Comparison of ENCODE assay signal across 8 mouse cellular contexts in the genomic region with DNA sequence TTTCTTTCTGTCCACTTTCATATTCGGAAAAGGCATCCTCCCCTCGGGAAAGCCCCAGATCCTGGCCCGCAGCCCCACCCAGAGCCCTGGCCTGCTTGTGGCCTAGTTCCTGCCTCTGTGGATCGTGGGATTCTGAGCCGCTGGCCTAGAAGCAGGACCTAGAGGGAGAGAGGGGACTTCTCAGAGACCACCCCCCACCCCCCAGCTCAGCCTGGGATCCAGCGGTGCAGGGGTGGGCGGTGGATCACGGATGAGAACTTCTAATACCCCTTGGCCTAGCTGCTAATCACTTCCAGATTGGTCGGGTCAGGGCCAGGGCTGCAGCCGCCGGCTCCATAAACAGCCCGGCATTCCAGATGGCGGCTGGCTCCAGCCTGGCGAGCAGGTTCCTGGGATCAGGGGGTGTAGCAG. TPM values are rescaled to one million over a fixed set of nuclear protein-coding genes. Genes with fewer than 3 reads are reported as not detected.
A peak's percentile ranks its signal among the peaks of the same experiment; 100 is the strongest.
DNase-seq lines count a peak whose midpoint lies in the region; ATAC-seq and TF ChIP-seq lines count a peak whose summit lies in the region.

No protein-coding gene starts in this region.

- TF ChIP-seq POLR2A in kidney, adult 2 months (IDR thresholded peaks at IDR 0.05; ENCODE audit: low read depth, low read length), result no peak
- no peak for TF ChIP-seq POLR2A in limb, embryonic 14.5 days (IDR thresholded peaks at IDR 0.05; ENCODE audit: borderline replicate concordance, extremely low read depth, insufficient read depth, insufficient read length)

- no peaks in the 10 kb centered on the region for H3K9me3 ChIP-seq in heart, embryonic 13.5 days
- no peaks in the 10 kb centered on the region for H3K9me3 ChIP-seq in limb, embryonic 14.5 days (ENCODE audit: control insufficient read depth, low read length)

- peak overlapping the region; percentile 72 for H3K27ac ChIP-seq in kidney, adult 2 months (ENCODE audit: insufficient read depth, low read depth, low read length)
- H3K27ac ChIP-seq in heart, embryonic 13.5 days (replicated peaks), result peak overlapping the region; percentile 83
- peak overlapping the region; percentile 65 for H3K27ac ChIP-seq in limb, embryonic 14.5 days (replicated peaks; ENCODE audit: low read depth, low read length)

- 63% methylated on average over 14 of the region's 14 CpGs for WGBS in kidney, adult 2 months
- WGBS in heart, embryonic 13.5 days, result 30% methylated on average over 14 of the region's 14 CpGs
- 15% methylated on average over 14 of the region's 14 CpGs for WGBS in limb, embryonic 14.5 days

- no peak for TF ChIP-seq CTCF in kidney, adult 2 months (conservative IDR thresholded peaks at IDR 0.05; ENCODE audit: insufficient read depth, insufficient read length, low read depth, low read length)

- DNase-seq in kidney, adult 2 months, result peak; percentile 51
- DNase-seq in kidney, adult 9 months, result no peak
- DNase-seq in embryo, embryonic 11 days, result peak; percentile 91
- DNase-seq in limb, embryonic 14.5 days (ENCODE audit: low spot score), result peak; percentile 70
- DNase-seq in adrenal gland, postnatal 4 days (ENCODE audit: low spot score in 2 of 2), result no peak
- no peak for DNase-seq in right cerebral cortex, postnatal 14 days

- no peak for ATAC-seq in heart, embryonic 13.5 days (ENCODE audit: extremely low read depth, insufficient number of reproducible peaks, low FRiP score, low TSS enrichment)
- peak; percentile 46; the same call in 1 of the 2 replicates for ATAC-seq in limb, embryonic 14.5 days (ENCODE audit: low FRiP score, low read depth)
- ATAC-seq in inflammation-experienced regulatory T-cells, adult 6 months, result no peak

- H3K9ac ChIP-seq in heart, embryonic 13.5 days, result peak overlapping the region; percentile 58
- no peak overlapping the region; the same call in 1 of the 2 replicates for H3K9ac ChIP-seq in limb, embryonic 14.5 days (ENCODE audit: low read depth, low read length, severe bottlenecking)

- no peak overlapping the region for H3K4me3 ChIP-seq in kidney, adult 2 months (ENCODE audit: insufficient read depth, low read depth, low read length)
- H3K4me3 ChIP-seq in heart, embryonic 13.5 days, result no peak overlapping the region
- H3K4me3 ChIP-seq in limb, embryonic 14.5 days (replicated peaks; ENCODE audit: low read length), result no peak overlapping the region

- no peaks in the 10 kb centered on the region for H3K27me3 ChIP-seq in kidney, adult 2 months (replicated peaks; ENCODE audit: control insufficient read depth, insufficient read depth, low read length)
- H3K27me3 ChIP-seq in heart, embryonic 13.5 days (replicated peaks), result 0 out of 2 replicates have a peak, but pooled peaks cover 4% of the 10 kb centered on the region
- no peaks in the 10 kb centered on the region for H3K27me3 ChIP-seq in limb, embryonic 14.5 days (ENCODE audit: control insufficient read depth, insufficient read depth, low read length)

- no peak overlapping the region for H3K4me2 ChIP-seq in heart, embryonic 13.5 days
- H3K4me2 ChIP-seq in limb, embryonic 14.5 days (replicated peaks; ENCODE audit: low read depth, low read length, severe bottlenecking), result peak overlapping the region; percentile 24

- 0 out of 2 replicates have a peak, but pooled peaks cover 2% of the 10 kb centered on the region for H3K4me1 ChIP-seq in kidney, adult 2 months (ENCODE audit: control insufficient read depth, insufficient read depth, low read length)
- peaks cover 59% of the 10 kb centered on the region for H3K4me1 ChIP-seq in heart, embryonic 13.5 days
- H3K4me1 ChIP-seq in limb, embryonic 14.5 days (ENCODE audit: control insufficient read depth, insufficient read depth, low read length), result peaks cover 53% of the 10 kb centered on the region

- H3K36me3 ChIP-seq in kidney, adult 2 months (ENCODE audit: control insufficient read depth, insufficient read depth, low read length), result no peaks in the 10 kb centered on the region
- no peaks in the 10 kb centered on the region for H3K36me3 ChIP-seq in heart, embryonic 13.5 days
- H3K36me3 ChIP-seq in limb, embryonic 14.5 days (ENCODE audit: control insufficient read depth, insufficient read depth, low read length), result no peaks in the 10 kb centered on the region

RNA-seq across cellular contexts. Expression of gene Ube2v1, which starts 36.1 kb away (rescaled TPM):
- 108 and 114 TPM in 2 replicates for polyA plus RNA-seq in kidney, adult 2 months (2012; rRNA removed)
- polyA plus RNA-seq in heart, embryonic 13.5 days (2015; fragmentation: Nextera tagmentation; extraction: Ambion mirVana), result 216 and 229 TPM in 2 replicates
- 137 and 158 TPM in 2 replicates for polyA plus RNA-seq in limb, embryonic 14.5 days (2012; rRNA removed)
- polyA plus RNA-seq in limb, embryonic 14.5 days (2014; fragmentation: Nextera tagmentation; extraction: Ambion mirVana), result 269 and 270 TPM in 2 replicates
- polyA plus RNA-seq in inflammation-experienced regulatory T-cells, adult 6 months (2017; shearing (Covaris generic)), result 100 to 1,000 TPM; 370 to 426 (median 380) TPM
- 100 to 1,000 TPM; 194 to 200 TPM for total RNA-seq in adrenal gland, postnatal 4 days (2021)

RNA-seq across cellular contexts. Expression of gene Snai1, which starts 57.8 kb away (rescaled TPM):
- polyA plus RNA-seq in kidney, adult 2 months (2012; rRNA removed), result 10.4 and 13.2 TPM in 2 replicates
- 17.3 and 17.6 TPM in 2 replicates for polyA plus RNA-seq in heart, embryonic 13.5 days (2015; fragmentation: Nextera tagmentation; extraction: Ambion mirVana)
- polyA plus RNA-seq in limb, embryonic 14.5 days (2012; rRNA removed), result 123 and 187 TPM in 2 replicates
- 67.9 and 69.1 TPM in 2 replicates for polyA plus RNA-seq in limb, embryonic 14.5 days (2014; fragmentation: Nextera tagmentation; extraction: Ambion mirVana)
- polyA plus RNA-seq in inflammation-experienced regulatory T-cells, adult 6 months (2017; shearing (Covaris generic)), result not detected
- total RNA-seq in adrenal gland, postnatal 4 days (2021), result 10 to 100 TPM; 13.2 to 14.8 TPM

Comparison
In these comparisons a context has a peak if more than half of its experiments do, and no peak if none do; other contexts are left out.
1. DNase-seq: peak in kidney, adult 2 months (single experiment), embryo, embryonic 11 days (single experiment) and limb, embryonic 14.5 days (single experiment); none in kidney, adult 9 months (single experiment), adrenal gland, postnatal 4 days (0 of 2) and right cerebral cortex, postnatal 14 days (single experiment).
2. Peak in every context shown above with its lines, with median percentiles within 50 percentile points of each other: H3K27ac ChIP-seq.